Mouse (Mus musculus): ENCODE data around the gene Atp5h.

DNA sequence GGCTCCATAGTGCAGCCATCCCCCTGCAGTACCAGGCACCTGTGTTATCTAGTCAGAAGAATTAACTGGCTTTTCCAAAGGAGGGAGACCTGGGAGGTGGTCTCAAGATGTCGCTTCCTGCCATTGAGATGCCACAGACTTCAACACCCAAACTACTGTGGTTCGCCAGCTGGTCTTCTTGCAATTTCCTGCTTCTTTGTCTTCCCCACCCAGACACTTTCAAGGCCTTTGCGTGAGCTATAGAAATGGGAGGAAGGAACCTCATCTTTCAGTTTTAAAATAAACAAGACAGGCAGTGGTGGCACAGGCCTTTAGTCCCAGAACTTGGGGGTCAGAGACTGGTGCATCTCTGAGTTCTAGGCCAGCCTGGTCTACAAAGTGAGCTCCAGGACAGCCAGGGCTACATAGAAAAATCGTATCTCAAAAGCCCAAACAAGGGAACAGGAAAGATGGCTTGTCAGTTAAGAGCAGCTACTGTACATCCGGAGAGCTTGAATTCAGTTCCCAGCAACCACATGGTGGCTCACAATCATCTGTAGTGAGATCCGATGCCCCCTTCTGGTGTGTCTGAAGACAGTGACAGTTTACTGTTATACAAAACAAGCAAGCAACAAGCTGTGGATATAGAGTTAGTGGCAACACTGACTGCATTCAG is 11.4 kb downstream of the Atp5h start:
- TF ChIP-seq CTCF (IDR thresholded peaks at IDR 0.05; ENCODE audit: extremely low read depth, insufficient read depth, low read length) (0 out of 2 replicates have a peak, but pooled peaks have one; percentile 13), POLR2A (IDR thresholded peaks at IDR 0.05; ENCODE audit: extremely low read depth, insufficient read depth, low read length) (no peak)
